Mouse (Mus musculus) cerebellum, postnatal 14 days (tissue): ENCODE measurements around the gene Atg7.

Experiments used
- DNase-seq, 2 experiments: peaks; one replicate each; pipeline ENCODE4 v3.0.0; 2021; ENCODE audit warnings: mixed read lengths in 2 of 2

The Atg7 gene

DNA sequence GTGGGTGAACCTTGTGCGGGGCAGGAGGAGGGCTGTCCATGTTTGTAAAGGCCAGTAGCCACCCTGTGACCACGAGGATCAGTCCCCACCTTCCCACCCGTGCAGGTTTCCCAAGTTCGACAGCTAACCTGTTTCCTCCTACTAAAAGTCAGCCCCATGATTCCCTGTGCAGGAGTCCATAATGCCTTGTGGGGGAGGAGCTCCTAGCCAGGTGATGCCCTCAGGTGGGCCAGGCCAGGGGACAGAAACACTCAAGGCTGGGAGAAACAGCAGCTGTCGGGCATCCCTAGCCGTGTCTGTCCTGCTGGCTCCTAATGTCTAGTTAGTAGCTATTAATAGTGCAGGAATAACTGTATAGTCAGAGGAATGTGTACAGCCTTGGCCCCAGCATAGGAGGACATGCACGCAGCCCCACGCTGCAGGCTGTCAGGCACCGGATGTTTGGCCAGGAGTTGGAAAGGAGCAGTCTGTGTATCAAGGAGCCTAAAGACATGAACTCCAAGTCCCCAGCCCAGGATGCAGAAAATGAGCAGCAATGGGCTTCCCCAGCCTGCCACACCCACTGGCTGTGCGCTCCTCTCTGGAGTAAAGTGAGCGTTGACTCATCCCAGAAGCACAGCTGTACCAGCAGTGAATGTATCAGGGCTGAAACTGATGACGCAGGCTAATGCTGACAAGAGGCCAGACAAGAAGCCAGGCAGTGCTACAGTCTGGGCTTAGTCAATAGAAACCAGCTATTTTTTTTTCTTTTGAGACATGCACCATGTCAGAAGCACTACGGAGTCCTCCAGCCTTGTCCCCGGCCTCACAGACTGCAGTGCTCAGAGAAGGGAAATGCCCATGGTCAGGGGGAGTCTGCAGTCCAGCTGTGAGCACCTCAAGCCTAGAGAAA lies 218.0 kb downstream of the Atg7 start:
- no peak for DNase-seq

DNA sequence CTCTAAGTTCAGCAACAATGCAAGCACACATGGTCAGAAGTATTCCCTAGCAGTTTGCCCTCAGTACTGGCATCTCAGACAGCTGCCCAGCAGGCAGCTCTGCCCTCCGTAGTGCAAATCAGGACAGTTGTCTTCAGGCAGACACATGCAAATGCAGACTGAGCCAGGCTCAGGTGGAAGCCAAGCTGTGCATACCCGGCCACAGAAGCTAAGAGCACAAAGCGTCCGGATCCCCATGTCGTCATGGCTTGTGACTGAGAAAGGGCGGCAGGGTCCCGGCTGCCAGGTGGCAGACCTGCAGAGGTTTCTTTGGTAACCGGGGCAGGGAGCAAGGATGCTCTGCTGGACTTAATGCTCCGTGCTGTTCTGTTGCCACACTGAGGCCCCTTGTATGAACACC lies 218.7 kb downstream of the Atg7 start:
- peak; percentile 55 to 63 for DNase-seq

DNA sequence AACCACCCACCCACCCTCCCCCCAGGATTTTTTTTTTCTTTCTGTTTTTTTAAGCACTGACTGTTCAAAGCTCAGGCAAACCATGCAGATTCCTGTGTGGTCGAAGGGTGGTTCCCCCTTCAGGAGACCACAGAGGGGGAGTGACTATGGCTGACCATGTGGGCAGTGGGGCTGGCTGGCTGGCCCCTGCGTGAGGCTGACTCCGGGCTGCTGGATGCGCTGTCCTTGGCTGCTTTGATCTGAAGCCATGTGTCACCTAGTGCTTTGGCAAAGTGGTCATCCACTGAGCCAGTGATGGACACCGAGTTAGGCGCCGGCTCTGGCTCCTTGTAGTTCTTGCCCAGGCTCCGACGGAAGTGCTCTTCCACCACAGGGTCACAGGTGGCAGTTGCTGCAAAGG lies 219.1 kb downstream of the Atg7 start:
- DNase-seq = peak in 1 of 2 experiments; percentile 39

DNA sequence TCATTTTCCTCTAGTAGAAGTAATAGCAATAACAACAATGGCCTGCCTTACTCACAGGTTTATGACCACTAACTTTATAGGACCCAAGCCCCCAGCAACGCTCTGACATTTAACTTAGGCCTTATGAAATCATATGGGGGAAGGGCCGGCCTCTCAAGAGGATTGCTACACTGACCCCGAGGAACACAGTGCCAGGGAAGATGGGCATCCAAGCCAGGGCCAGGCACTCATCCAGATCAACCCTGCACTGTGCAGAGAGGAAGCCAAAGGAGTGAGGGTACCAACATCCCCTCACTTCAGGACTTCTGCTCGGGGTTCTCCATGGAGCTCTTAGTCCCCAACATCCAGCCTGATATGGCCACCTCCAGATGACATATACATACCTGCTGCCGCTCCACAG lies 220.6 kb downstream of the Atg7 start:
- DNase-seq = peak in 1 of 2 experiments; percentile 52

DNA sequence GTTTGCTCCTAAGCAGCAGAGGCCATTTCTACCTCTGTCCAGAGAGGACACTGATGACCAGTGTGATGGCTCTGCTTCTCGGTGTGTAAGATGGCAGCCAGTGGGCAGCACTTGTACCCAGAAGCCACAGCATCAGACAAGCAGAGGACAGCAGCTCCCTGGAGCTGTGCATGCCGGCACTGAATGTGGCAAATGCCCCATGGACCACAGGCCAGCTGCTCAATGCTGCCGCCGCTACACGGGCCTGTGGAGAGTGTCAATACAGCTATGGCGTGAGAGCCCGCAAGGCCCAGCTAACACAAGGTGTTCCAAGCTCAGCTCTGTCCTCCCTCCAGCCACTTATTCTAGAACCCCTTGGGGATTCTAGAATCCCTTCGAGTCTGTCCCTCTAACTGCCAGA lies 221.5 kb downstream of the Atg7 start:
- no peak for DNase-seq

DNA sequence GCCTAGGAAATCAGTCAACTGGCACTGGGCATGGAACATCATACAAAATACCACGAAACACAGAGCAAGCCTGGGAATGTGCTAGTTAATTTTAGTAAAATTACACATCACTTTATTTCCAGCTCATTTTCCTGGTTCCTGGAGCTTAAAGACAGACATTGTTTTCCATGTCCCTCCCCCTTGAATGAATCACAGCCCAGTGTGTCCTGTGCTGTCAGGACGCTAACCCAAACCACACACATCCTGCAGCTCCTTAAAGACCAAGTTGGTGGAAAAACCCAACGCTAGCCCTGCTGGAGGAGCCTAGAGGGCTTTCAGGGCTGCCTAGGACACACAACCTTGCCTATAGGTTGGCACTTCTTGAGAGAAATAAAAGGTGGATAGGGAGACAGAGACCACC lies 223.2 kb downstream of the Atg7 start:
- DNase-seq = no peak

DNA sequence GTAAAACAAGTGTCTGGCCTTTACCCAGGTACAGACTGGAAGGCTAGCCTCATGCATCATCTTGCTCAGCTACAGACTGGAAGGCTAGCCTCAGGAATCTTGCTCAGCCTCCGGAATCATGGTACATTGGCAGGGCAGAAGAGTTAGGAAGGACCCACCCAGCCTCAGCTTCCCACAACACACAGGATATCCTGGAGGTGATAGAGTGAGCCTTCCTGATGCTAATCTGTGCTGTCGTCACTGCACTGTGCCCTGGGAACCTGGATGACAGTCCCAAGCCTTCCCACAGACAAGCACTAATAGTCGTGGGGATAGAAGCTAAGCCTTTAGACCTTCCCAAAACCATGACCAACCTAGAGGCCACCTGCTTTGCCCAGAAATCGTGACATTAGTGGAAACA lies 223.7 kb downstream of the Atg7 start:
- no peak for DNase-seq

DNA sequence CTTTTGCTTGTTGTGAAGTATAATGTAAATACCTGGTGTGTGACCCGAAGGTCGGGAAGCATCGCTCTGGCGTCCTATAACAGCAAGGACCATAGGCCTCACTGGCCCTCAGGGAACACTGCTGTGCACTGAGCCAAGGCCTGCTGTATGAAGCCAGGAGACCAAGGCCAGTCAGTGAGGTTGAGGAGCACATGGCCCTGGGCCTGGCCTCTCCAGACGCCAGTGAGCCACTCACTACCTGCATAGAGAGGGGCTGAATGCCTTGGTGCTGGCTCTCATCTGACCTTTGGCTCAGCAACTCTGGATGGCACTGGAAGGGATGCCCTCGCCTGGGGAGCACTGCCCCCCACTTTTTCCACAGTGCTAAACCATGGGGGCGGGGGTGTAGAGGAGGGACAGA lies 225.8 kb downstream of the Atg7 start:
- DNase-seq = no peak

DNA sequence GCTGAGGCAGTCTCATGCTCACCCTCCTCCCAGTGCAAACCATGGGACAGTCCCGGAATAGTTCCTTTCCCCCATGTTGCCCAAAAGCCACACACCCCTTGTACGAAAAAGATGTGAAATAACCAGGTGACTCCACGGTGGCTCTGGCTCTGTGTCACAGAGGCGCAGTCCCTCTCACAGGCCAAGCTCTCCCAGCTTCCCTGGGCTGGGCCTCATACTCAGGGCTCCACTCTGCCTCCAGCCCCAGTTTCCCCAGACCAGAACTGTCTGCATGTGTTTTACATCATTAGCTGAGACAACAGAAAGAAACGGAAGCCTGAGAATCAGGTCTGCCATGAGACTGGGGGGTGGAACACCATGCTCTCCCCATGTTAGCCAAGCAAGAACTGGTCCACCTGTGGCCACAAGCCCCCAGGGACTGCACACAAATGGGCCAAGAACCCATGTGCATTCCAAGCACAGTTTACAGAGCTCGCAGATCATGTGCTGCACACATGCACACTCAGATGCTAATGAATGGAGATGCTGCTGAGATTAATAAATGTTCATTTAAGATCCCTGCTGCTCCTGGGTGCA lies 226.7 kb downstream of the Atg7 start:
- DNase-seq = no peak

DNA sequence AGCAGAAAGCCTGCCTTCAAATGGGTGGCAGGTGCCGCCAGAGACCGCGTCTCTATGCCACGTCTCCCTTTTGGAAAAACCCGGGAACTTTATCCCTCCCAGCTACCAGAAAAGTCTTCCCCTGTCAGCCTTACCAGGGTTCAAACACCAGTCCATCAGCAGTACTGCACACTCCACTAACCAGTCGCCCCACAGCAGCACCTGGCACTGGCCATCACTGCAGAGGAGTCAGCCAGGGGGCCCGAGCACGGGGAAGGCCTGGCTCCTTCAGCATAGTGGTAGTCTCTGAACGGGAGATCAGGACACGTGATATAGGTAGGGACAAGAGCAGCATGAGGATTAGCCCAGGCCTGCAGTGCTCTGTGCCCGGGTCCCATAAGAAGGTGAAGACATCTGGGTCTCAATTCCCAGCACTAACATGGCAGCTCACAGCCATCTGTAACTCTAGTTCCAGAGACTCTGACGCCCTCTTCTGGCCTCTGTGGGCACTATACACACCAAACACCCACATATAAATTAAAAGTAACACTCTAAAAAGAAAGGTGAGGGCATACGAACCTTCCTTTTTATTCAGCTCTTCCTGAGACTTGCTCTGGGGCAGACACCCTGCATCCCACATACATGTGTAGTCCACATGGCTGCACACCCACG lies 228.2 kb downstream of the Atg7 start:
- no peak for DNase-seq

DNA sequence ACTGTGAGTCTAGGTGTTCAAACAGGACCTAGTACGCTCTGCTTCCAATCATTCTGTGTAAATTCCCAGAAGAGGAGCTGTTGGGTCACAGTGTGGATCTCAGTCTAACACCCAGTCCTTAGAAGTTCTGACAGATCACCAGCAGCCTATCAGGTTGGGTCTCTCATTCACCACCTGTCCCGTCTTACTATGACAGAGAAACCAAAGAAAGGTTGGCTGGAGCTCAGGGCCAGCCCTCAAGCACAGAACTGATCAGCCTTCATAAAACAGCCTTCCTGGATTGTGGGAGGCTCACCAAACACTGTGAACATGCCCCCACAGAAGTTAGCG lies 230.9 kb downstream of the Atg7 start:
- DNase-seq = no peak

DNA sequence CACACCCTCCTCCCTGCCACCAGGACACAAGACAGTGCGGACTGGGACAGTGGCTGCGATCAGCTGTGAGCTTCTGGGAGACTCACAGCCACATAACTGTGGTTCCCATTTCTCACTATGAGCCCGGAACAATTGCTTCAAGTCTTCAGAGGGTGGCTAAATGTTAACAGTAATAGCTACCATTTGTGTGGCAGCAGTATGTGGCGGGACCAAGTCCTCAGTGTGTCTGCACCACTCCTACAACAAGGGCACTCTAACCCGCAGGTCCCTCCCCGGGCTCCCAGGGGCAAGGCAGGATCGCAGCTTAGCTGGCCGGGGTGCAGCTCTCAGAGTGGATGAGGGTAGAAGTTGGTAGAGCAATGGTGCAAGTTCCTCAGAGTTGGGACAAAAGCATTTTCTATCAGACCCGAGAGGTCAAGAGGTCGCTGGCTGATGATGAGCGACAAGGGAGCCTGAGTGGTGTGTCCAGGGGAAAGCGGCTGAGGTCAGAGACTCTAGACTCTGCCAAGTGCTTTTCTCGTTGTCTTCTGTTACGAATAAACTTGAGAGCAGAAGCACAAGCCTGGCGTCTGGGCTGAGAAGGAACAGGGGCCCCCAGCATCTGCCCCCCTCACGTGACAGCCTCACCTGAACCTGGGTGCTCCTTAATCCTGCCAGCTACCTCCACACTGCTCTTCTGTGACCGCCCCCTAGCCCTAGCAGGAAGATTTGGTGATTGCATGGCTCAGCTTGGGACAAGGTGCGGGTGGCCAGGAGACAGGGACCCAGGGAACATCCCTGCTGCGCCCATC lies 231.4 kb downstream of the Atg7 start:
- no peak for DNase-seq

DNA sequence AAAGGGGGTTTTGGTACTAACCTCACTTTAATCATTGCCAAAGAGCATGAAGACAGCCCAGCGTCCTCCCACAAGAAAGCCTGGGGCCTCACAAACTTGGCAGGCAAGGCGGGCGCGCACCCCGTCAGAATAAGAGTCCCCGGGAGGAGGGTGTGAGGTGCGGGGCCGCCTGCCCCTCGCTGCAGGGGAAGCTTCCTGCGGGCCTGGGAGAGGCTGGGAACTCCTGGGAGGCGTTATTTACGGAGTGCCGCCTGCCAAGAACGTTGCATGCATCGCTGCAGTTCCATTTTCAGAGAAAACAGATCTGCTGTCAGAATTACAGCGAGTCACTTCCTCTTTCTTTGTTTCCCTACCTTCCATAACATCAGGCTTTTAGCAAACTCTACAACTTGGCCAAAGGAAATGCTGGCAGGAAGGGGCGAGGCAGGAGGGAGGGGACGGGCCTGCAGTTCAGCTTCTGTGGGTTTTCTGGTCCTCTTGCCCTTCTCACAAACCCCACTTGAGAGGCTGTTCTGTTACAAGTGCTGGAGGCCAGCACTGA lies 232.2 kb downstream of the Atg7 start:
- DNase-seq = peak; percentile 88 to 90

DNA sequence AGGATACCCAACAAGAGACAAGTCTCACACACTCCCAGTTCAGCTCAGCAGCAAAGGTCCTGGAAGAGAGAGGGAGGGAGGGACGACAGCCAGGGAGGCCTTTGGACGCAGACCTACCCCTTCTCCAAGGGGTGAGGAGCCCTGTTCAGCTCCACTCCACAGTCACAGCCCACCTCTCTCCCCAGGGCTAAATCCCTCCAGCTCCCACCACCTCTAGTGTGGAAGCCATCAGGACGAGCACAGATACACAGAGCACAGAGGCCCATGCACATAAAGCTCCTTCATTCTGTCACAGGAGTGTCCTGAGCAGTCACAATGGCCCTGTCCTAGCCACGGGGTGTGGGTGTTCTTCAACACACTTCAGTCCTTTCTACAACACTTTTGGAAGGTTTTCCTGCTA lies 233.1 kb downstream of the Atg7 start:
- no peak for DNase-seq

DNA sequence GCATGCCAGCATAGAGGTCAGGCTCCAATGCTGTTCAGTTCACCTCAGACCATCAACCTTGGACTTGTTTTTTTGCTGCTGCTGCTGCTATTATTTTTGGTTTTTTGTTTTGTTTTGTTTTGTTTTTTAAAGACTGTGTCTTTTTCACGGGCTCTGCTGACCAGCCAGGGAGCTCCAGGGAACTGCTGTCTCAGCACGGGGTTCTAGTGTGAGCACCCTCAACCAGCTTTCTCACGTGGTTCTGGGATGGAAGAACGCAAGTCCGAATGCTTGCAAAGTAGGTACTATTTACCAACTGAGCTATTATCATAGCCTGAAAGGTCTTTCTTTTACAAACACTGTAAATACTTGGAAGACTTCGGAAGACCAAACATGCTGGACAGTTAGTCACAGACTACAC lies 233.6 kb downstream of the Atg7 start:
- no peak for DNase-seq

DNA sequence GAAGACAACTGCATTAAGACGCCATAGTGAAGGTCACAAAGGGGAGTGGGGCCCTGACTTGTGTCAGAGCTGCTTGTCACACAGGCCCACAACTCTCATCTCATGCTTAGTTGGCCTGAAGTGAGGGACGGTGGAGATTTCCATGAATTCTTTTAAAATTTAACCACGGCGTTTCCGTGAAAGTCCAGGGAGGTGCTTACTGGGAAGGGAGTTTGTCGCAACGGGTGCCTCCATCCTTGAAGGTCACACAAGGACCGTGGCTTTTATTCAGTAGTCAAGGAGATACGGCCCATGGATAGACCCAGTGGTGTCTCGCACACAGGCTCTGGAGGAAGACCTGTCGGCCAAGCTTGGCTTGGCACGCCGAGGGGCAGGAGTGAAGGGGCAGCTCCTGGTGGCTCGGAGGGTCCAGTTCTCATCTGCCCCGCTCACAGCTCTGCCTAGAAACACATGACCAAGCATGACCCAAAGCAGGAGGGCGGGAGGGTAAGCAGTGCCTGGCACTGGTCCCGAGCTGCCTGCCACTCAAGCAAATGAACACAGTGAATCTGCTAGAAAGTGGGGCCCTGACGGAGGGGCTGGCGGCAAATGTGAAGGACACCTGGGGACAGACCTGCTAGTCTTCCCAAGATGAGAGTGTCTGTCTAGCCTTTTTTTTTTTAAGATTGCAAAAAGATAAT lies 236.1 kb downstream of the Atg7 start:
- DNase-seq = peak in 1 of 2 experiments; percentile 71

DNA sequence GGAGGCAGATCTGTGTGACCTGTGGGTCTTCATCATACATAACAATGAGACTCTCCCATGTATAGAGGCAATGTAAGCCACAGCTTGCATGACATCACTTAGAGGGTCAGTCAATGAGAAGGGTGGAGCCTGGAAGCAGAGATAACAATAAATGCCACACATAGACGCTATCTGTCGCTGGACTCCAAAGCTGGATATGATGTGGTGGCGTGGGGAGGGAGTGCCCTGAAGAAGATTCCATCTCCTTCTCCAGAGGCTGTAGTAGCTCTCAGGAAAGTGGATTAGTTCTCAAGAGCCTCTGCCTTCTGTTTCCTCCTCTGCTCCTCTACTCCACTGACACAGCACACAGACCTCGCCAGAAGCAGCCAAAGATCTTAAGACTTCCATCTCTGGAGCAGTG lies 237.9 kb downstream of the Atg7 start:
- DNase-seq = no peak

DNA sequence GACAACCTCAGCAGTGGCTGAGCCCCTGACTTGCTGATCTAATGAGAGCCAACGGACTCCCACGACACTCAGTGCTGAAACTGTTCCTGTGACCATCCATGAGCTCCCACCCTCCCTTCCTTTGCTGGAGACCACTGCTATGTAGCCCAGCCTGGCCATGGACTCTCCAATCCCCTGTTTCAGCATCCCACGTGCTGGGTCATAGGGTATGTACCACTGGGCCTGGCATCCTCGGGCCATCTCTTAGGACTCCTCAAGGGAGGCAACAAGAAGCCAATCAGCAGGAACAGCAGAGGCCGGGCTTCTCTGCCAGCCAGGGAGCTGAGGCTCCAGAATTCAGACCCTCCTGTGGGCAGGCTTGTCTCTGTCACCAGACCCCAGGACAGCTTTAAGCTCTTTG lies 239.3 kb downstream of the Atg7 start:
- DNase-seq = no peak

DNA sequence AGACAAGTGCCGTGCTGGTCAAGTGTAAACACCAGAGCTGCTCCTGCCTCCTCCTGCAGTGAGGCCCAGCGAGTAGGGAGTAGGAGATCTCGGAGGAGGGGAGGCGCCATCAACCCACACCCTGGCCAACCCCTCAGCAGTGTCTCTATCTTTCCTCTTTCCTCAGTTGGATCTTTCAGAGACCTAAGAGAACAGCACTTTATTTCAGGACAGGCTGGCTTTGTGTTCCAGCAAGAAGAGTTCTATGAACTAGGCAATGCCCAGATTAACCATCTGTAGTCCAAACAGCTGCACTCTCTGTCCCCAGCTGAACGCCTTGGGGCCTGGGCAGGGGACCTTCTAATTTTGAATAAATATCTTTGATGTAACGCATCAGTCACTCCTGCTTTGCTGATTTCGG lies 239.8 kb downstream of the Atg7 start:
- DNase-seq = no peak

DNA sequence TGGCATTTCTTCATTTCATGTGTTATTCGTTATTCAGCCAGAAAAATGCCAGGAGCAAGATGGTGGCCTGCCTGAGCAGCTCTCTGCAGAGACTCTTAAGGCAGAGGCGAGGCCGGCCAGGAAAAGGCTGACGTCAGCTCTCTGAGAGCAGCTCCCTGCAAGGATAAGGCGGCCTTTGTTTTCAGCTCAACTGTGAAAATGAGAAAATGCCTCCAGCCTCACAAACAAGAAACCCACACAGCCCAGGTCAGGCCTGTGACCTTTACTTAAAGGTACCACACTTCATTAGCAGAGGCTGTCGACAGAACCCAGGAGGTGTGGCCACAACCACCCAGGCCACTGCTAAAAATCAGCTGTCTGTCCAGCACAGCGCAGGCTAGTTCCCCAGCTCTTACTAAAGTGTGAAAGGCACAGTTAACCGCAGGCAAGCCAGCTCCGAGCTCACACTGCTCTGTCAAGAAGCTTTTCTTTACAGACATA lies 240.4 kb downstream of the Atg7 start:
- peak in 1 of 2 experiments; percentile 67 for DNase-seq

DNA sequence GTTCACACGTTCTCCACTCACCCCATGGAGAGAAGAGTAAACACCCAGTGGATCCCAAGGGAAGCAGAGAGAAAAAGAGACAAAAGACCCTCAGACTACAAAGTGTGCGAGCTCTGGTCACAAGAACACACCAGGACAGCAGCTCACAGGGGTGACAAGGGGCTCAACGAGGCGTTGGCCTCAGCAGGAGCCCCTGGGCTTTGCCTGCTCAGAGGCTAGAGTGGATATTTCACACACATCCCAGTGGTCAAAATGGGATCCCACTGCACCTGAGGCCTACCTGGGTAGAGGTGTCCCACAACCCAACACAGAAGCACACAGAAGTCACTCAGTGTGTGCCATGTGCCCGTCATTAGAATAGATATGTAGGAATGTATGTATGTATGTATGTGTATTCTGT lies 242.2 kb downstream of the Atg7 start:
- no peak for DNase-seq

DNA sequence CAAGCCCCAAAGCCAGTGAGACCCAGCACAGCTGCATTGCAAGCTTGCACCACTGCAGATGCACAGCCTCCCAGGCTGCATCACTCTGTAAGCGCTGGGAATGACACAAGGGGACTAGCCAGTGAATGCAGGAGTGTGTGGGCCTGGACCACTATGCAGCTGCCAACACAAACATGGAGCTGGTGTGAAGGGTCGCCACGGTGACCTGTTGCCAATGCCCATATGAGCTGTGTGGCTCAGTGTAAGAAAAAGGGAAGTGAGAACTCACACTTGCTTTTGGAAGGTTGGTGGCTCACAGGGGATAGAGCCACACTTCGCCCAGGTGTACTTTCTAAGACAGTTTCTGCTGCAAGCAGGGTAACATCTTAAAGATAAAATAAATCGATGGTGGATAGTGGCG lies 243.1 kb downstream of the Atg7 start:
- no peak for DNase-seq
